Mouse (Mus musculus): Measurements from ENCODE around the gene Sapcd2.
"Not testable (repeated sequence)": the region's sequence is repeated elsewhere in the genome, so short reads cannot be mapped to it uniquely, and the experiment has no call there.

Gene Sapcd2

DNA sequence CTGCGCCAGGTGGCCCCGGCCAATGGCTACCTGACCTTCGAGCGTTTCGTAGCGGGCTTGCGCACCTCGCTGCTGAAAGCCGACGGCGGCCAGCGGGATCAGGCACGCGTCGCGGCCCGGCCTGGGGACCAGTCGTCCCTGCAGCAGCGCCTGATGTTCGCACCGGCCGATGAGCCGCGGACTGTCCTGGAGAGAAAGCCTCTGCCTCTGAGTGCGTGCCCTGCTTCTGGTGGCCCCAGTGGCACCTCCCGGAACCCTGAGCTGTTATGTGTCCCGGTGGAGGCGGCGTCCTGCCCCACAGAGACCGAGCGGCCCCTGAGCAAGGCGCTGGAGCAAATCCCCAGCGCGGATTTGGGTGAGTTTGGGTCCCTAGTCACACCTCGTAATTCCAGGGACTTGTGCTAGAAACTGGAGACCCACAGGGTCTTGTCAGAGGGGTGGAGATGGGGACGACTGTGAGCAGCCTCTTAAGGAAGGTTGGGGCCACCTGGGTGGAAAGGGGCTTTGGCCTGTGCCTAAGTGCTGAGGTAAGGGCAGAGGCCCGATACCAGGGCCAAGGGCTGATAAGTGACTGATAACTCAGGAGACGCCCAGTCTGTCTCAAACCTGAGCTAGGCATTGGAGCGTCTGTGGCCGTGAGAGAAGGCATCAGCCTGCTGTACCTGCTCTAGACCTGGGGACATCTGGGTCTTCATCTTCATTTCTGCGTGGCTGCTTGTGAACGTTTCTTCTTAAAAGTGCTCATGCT is 697 bp downstream of the Sapcd2 start:
- no peak for DNase-seq (ENCODE audit: low read depth)

DNA sequence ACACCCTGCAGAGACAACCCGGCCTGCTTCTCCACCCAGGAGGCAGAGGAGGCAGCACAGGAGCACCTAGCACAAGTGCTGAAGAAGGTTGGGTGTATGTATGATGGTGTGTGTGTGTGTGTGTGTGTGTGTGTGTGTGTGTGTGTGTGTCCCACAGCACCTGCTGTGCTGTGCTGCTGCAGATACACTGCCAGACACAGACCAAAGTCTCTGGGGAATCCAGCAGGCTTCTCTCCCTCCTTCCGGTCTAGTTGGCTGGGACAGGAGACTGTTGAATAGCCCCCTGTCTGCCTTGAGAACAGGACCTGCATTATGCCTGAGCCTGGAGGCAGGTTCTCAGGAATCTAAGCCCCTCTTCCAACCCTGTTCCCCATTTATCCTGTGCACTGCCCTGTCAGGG is 1.3 kb downstream of the Sapcd2 start:
- no peak for DNase-seq (ENCODE audit: low read depth)

DNA sequence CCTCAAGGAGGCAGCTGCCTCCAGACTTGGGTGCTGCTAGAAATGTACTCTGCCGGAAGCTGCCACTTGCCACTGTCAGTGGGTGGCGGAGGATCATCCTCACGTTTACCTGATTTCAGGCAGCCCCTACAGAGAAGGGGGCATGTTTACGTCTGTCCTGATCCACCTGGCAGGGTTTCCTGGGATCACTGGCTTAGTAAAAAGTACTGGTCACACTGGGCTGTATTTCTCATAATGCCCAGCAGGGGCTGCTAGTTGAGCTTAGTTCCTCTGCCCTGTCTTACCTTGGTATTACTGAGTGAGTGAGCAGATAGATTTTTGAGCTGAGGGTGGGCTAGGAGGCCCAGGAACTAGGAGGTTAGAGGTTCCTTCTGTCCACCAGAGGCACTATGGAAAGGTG is 4.5 kb downstream of the Sapcd2 start:
- no peak for DNase-seq (ENCODE audit: low read depth)

DNA sequence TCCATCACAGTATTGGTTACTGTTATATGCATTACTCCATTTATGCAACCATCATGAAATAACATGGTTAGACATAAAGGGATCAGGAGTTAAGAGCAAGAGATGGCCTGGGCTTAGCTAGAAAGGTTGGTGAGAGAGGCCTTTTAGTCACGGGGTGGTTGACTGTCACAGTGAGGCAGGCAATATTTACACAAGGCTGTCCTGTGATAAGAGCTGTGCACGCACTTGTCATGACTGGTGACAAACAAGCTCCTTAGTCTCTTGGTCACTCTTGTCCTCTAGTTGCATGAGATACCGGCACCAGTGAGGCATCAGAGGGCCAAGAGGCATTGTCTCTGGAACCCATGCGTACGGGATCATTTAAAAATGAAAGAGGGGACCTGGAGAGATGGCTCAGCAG is 12.4 kb downstream of the Sapcd2 start:
- no peak for DNase-seq (ENCODE audit: low read depth)

DNA sequence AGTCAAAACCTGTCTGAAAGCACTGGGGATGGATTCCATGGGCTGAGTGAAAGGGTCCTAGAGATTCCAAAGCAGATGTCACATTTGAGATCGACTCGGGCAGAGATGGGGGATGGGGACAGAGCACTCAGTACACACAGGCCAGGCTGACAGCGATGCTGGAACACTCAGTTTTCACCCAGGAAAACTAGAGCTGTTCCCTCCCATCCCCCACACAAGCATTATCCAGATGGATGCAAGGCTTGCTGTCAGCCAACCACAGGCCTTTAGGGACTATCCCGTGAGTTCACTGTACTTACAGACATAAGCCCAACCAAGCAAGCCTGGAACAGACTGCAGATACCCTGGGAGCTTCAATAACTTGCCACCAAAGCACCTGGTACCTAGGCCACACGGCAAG is 19.1 kb downstream of the Sapcd2 start:
- DNase-seq (ENCODE audit: low read depth), result no peak

DNA sequence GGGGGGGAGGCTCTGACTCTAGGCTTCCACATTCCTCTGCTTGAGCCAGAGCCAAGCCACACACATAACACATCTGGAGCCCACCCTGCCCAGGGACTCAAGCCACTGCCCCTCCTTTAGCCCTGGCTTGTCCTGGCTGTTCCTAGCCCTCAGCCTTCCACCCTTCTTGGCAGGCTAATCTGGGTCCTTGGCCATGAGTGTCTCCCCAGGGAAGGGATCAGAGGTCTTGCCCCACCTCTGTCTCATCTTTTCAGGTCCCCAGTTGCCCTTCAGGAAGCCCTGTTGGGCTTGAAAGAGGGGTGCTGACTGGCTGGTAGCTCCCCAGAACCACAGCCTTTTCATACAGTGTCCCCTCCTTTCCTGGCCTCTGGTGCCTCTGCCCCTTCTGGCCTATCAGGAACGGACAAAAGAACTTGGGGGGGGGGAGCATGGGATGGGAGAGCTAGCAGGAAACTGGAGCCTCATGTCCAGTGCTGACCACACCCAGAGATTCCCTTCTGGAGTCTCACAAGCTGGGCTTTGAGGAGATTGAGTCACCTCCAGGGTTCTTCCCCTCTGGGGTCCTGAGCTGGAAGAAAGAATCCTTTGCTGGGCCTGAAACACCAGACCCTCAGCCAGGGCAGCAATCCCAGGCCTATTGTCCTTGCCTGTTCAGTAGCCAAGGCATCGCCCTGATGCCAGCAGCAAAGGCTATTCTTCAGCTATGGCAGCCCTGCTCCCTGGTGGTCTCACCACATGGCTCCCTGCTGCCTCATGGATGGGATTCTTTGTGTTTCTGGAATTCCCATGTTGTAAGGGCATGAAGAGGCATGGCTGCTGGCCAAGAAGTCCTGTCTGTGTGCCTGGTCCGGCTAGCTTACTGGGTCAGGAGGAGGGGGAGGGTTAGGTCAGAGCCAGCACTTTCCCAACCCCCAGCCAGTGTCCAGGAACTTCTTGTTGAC is 22.4 kb downstream of the Sapcd2 start:
- DNase-seq (ENCODE audit: low read depth), result peak; percentile 59

DNA sequence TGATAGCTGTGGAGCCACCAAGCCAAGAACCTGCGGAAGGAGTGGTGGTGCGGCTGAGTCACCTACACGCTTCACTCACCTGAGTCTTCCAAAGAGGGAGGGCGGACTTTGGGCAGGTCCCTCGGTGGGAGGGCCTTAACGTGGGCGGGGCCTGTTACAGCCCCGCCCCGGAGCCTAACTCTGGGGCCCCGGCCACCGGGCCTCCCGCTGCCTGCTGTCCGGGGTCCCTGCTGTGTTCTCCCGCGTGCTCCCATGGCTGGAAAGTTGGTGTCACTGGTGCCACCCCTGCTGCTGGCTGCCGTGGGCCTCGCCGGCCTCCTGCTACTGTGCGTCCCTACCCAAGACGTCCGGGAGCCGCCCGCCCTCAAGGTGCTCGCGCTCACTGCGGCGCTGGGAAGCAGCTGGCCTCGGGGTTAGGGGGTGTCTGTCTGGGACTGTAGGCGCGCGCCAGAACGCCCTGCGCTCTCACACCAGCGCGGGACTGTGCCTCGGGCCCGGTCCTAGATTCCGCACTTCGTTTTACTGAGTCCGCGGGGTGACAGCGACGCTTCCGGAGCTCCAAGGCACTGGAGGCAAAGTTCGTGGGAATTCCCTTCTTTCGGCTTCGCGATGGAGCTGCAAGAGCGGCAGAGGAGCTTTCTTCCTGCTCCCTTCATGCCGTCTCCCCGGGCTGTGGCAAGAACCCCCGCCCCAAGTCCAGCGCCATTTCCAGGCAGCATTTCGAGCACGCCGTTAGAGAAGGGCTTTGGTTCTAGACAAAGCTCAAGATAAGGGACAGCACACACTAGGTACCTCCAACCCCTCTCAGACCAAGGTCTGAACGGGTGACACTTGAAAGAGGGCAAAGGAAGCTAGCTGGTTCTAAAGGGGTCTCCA is 23.8 kb downstream of the Sapcd2 start, which contains the start of gene Entpd2:
TSS of gene Entpd2 (plus strand) at position 154 of the 876 bp plus-strand sequence.
- no peak for DNase-seq (ENCODE audit: low read depth)

DNA sequence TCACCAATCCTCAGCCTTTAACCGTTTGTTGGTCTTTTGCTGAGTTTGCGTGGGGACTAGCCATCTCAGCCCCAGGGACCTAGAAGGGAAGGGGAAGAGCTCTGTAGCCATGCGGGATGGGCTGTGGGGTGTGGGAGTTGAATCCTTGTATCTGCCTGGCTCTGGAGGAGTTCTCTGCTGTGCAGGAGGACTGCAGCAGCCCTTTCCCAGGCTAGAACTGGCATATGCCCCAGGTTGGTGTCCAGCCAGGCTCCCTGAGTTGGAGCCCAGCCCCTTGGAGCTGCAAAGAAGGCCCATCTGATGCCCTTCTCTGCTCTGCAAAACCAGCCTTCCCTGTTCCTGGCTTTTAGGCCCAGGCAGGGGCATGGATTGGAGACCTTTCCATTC is 24.5 kb downstream of the Sapcd2 start:
- no peak for DNase-seq (ENCODE audit: low read depth)

DNA sequence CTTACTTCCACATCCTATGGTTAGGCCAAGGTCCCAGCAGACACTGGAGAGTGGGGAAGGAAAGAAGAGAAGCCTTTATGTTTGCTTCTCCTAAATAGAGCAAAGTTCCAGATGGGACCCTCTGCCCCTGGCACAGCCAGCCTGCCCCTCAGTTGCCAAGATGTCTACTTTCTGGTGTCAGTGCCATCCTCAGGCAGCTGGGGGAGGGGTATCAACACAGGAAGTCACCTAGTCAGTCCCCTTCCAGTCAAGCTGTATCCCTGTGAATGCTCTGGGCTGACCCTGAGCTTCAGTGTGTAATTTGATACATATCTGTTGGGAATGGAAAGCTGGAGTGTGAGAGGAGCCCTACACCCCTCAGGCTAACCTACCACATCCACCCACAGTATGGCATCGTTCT is 24.9 kb downstream of the Sapcd2 start:
- DNase-seq (ENCODE audit: low read depth), result no peak

DNA sequence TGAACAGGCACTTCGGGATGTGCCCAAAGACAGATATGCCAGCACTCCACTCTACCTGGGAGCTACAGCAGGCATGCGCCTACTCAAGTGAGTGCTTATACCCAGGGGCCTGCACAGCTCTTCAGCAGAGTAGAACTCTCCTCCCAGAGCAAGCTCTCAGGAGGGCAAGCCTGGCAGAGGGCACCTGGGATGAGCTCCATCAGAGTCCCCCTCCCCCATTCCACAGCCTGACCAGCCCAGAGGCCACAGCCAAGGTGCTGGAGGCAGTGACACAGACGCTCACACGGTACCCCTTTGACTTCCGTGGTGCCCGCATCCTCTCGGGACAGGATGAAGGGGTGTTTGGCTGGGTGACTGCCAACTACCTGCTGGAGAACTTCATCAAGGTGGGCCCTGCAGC is 25.9 kb downstream of the Sapcd2 start:
- no peak for DNase-seq (ENCODE audit: low read depth)

DNA sequence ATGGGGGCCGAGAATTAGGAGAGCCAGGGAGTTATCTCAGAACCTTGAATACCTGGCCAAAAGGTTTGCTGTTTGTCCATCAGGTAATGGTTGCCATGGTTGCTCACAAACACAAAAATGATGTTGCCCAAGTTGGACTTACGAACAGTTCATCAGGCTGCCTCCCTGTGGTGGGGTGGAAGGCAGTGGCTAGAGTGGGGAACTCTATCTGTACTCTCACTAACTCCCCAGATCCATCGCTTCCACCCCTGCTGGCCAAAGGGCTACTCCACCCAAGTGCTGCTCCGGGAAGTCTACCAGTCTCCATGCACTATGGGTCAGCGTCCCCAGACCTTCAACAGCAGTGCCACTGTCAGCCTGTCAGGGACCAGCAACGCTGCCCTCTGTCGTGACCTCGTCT is 26.9 kb downstream of the Sapcd2 start, which contains the start of gene Npdc1:
TSS of gene Npdc1 (plus strand) at position 301 of the 400 bp plus-strand sequence.
- DNase-seq (ENCODE audit: low read depth), result no peak

DNA sequence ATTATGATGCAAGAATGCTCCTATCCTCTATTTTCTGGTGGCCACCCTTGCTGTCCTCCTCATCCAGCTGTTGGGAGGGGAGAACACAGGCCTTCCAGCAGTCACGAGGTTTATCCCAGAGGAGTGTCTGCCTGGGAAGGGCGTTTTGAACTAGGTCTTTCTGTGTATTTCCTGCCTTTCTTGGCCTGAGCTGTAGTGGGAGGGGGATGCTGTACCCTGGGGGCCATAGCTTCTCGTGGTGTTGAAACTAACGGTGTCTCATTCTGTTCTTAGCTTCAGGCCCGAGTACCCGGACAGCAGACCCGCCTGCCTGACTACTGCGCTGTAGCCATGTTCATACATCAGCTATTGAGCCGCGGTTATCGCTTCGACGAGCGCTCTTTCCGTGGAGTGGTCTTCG is 28.2 kb downstream of the Sapcd2 start:
- no peak for DNase-seq (ENCODE audit: low read depth)

DNA sequence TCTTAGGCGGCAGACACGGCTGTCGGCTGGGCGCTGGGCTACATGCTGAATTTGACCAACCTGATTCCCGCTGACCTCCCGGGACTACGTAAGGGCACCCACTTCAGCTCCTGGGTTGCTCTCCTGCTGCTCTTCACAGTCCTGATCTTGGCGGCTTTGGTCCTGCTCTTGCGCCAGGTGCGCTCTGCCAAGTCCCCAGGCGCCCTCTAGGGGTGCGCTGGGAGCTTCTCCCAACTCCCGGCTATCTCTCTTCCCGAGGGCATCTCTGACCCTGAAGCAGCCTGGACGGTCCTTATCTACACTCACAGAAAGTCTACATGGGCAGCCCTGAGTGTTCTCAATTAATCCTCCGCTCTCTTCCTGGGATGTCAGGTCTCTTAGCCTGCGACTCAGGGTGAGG is 28.6 kb downstream of the Sapcd2 start:
- no peak for DNase-seq (ENCODE audit: low read depth)

DNA sequence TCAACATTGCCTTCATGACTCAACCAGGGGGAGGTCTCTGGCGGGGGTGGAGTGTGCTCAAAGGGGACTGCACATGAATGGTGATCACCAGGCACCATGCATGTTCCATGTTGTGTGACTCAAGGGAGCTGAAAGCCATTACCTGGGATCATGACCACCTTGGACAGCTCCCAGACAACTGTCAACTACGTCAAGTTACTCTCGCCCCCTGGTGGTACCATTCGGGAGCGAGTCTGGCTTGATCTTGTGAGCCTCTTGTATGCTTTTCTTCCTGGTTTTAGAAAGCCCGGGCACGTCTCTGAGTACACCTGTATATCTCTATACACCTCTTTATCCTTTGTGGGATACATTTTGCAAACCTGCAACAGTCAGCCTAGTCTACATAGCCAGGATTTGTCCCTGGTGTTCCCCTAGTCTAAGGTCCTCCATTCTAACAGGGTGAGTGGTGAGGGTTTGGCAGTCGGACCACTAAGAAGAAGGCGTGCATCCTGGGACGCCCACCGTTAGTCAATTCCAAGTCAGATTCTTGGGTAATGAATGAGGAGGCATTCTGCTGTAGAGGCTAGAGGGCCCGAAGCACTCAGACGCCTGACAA is 30.4 kb downstream of the Sapcd2 start:
- DNase-seq (ENCODE audit: low read depth), result no peak

DNA sequence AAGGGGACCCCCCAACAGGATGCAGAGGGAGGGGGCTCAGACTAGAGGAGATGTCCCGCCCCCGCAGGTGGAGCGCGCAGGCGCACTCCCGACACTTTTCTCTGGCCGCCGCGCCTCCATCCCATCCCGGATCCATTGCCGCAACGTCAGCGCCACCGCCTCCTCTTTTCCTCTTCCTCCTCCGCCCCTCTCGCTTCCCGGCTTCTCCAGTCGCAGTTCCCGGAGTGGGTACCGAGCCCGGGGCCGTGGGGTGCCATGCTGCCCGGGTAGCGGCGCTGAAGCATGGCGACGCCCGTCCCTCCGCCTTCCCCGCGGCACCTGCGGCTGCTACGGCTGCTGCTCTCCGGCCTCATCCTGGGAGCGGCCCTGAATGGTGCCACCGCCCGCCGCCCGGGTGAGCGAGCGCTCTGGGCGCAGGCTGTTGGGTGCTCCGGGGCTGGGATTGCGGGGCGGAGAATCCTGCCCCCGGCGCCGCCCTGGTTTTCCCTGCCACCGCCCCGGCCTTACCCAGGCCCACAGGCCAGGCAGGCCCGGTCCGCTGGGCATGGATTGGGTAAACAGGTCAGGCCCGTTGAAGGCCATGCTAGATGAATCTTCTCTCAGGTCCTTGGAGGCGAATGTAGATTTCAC is 31.0 kb downstream of the Sapcd2 start:
- DNase-seq (ENCODE audit: low read depth), result no peak

DNA sequence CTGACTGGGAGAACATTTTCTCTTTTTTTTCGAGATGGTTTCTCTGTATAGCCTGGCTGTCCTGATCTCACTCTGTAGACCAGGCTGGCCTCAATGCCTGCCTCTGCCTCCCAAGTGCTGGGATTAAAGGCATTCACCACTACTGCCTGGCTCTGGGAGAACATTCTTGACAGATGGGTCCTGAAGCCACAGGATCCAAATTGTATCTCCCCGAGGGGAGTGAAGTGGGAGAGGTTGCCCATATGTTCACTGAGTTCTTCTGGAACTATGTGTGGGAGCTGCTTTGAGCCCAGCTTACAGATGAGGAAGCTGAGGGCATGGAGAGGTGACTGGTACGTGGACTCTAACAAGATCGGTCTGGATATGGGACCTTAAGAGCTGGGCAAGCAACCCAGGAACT is 31.9 kb downstream of the Sapcd2 start:
- DNase-seq (ENCODE audit: low read depth), result no peak

DNA sequence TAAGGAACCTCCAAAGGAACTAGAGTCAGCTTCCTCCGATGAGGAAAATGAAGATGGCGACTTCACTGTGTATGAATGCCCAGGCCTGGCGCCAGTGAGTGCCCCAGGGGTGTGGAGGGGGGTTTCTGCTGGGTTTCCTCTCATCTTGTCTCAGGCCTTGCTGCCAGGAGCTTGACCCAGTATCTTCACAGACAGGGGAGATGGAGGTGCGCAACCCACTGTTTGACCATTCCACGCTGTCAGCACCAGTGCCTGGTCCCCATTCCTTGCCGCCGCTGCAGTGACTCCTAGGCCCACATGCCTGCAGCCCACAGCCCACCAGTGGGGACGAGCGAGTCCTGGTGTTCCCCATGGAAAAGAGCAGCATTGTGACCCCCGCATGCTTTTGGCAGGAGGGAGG is 36.8 kb downstream of the Sapcd2 start:
- no peak for DNase-seq (ENCODE audit: low read depth)

DNA sequence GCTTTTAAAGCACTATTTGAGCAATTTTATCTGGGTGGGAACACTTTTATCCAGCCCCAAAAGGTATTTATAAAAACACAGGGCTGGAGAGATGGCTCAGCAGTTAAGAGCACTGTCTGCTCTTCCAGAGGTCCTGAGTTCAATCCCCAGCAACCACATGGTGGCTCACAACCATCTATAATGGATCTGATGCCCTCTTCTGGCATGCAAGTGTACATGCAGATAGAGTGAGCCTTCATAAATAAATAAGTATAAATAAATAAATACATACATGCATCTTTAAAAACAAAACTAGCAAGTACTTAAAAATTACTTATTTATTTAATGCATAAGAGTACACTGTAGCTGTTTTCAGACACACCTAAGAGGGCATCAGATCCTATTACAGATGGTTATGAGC is 41.3 kb downstream of the Sapcd2 start:
- DNase-seq (ENCODE audit: low read depth), result not testable (repeated sequence)

DNA sequence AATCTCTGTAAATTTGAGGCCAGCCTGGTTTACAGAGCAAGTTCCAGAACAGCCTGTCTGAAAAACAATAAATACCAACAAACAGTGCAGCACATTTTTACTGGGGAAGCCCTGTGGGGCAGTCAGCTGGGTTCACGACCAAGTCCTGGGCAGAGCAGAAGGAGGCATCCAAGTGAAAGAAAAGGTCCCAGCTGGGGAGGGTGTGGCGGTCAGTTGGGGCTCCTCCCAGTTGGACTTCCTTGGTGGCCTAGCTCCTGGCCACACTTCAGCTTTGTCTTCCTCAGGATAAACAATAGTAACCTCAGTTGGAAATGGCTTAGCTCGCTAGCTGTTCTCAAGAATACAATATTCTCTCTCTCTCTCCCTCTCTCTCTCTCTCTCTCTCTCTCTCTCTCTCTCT is 45.3 kb downstream of the Sapcd2 start:
- DNase-seq (ENCODE audit: low read depth), result no peak

DNA sequence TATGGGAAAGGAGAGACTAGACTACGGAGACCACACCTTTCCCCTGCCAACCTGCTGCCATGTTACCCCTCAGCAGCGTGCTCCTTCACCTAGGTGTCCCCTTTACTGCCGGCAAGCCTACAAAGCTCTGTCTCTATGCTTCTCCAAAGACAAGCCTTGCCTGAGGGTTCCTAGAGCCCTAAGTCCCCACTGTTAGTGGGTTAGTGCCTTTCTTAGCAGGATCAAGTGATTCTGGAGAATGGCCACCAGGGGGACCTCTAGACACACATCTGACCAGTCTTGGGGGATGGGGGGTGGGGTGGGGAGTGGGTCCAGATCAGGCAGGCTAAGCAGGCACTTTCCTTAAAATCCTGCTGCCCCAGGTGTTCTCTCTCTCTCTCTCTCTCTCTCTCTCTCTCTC is 49.8 kb downstream of the Sapcd2 start:
- no peak for DNase-seq (ENCODE audit: low read depth)

Data from fibroblast of lung, adult 2 months (primary cell).